Comparison of ENCODE assay signal across 18 mouse cellular contexts in genomic region chr4:133907086-133907485, GRCm38 (mm10). TPM values are rescaled to one million over a fixed set of nuclear protein-coding genes. Genes with fewer than 3 reads are reported as not detected.
DNase-seq lines count a peak whose midpoint lies in the region; ATAC-seq and TF ChIP-seq lines count a peak whose summit lies in the region.
"Had no signal": no experiment of that assay in that cellular context is flagged by ENCODE, and none has a peak within 500 bp of the region (broad histone marks: within the 10 kb centered on the region; RNA-seq: fewer than 3 reads in every experiment).

No protein-coding gene starts in this region.

- no peak for TF ChIP-seq EP300 in liver, postnatal 0 days (IDR thresholded peaks at IDR 0.05; ENCODE audit: low read depth)

- H3K36me3 ChIP-seq in liver, embryonic 12.5 days = no peaks in the 10 kb centered on the region
- H3K36me3 ChIP-seq in liver, embryonic 11.5 days (ENCODE audit: control insufficient read depth, insufficient read depth, low read length) = no peaks in the 10 kb centered on the region
- no peaks in the 10 kb centered on the region for H3K36me3 ChIP-seq in liver, postnatal 0 days (replicated peaks; ENCODE audit: insufficient read depth, low read length)
- H3K36me3 ChIP-seq: embryonic facial prominence, embryonic 12.5 days; limb, embryonic 13.5 days; midbrain, embryonic 13.5 days had no signal

- no peak for ATAC-seq in liver, embryonic 12.5 days
- no peak for ATAC-seq in liver, embryonic 11.5 days (replicated peaks; ENCODE audit: low FRiP score)
- ATAC-seq in liver, postnatal 0 days = no peak
- ATAC-seq: forebrain, postnatal 0 days; midbrain, embryonic 13.5 days had no signal

- no peaks in the 10 kb centered on the region for H3K27me3 ChIP-seq in liver, embryonic 12.5 days (replicated peaks)
- H3K27me3 ChIP-seq in liver, embryonic 11.5 days (replicated peaks; ENCODE audit: control insufficient read depth, insufficient read depth, low read length) = no peaks in the 10 kb centered on the region
- no peaks in the 10 kb centered on the region for H3K27me3 ChIP-seq in liver, postnatal 0 days (ENCODE audit: insufficient read depth, low read length)
- H3K27me3 ChIP-seq: embryonic facial prominence, embryonic 12.5 days; limb, embryonic 13.5 days; midbrain, embryonic 13.5 days had no signal

- WGBS in liver, embryonic 12.5 days (ENCODE audit: insufficient replicate concordance) = 15% methylated on average over 4 of the region's 4 CpGs
- WGBS in liver, embryonic 11.5 days = 33% methylated on average over 4 of the region's 4 CpGs
- 8% methylated on average over 4 of the region's 4 CpGs for WGBS in liver, postnatal 0 days (ENCODE audit: insufficient replicate concordance)

- no peak overlapping the region for H3K4me3 ChIP-seq in liver, embryonic 12.5 days
- H3K4me3 ChIP-seq in liver, embryonic 11.5 days (ENCODE audit: low read depth, low read length) = no peak overlapping the region
- H3K4me3 ChIP-seq in liver, postnatal 0 days (ENCODE audit: low read depth, low read length) = no peak overlapping the region
- H3K4me3 ChIP-seq: embryonic facial prominence, embryonic 12.5 days; limb, embryonic 13.5 days; midbrain, embryonic 13.5 days had no signal

- H3K9ac ChIP-seq in liver, embryonic 12.5 days = no peak overlapping the region
- no peak overlapping the region for H3K9ac ChIP-seq in liver, embryonic 11.5 days (ENCODE audit: low read depth, low read length)
- no peak overlapping the region for H3K9ac ChIP-seq in liver, postnatal 0 days (replicated peaks)
- H3K9ac ChIP-seq: embryonic facial prominence, embryonic 12.5 days; forebrain, postnatal 0 days; limb, embryonic 13.5 days; midbrain, embryonic 13.5 days had no signal

- no peak for TF ChIP-seq CTCF in liver, postnatal 0 days (IDR thresholded peaks at IDR 0.05; ENCODE audit: low read depth)

- no peak for DNase-seq in liver, embryonic 11.5 days (ENCODE audit: low spot score)
- DNase-seq in thymus, postnatal 4 days = peak; percentile 25
- no peak for DNase-seq in thymus, adult 18-20 months
- DNase-seq in liver, postnatal 0 days = no peak
- no peak for DNase-seq in embryo, embryonic 10 days (ENCODE audit: low spot score)
- DNase-seq in adrenal gland, adult (ENCODE audit: inconsistent age in 2 of 2, low spot score in 1 of 2) = no peak
- DNase-seq: cerebellum, adult 11 months; cerebellum, postnatal 25 days; forebrain, postnatal 0 days; gastrocnemius, postnatal 10 days; layer of hippocampus, adult 9-11 months; lung, postnatal 10 days had no signal

- H3K9me3 ChIP-seq in liver, embryonic 12.5 days (replicated peaks) = no peaks in the 10 kb centered on the region
- H3K9me3 ChIP-seq in liver, embryonic 11.5 days (ENCODE audit: control insufficient read depth, low read length) = no peaks in the 10 kb centered on the region
- H3K9me3 ChIP-seq in liver, postnatal 0 days (ENCODE audit: low read length) = no peaks in the 10 kb centered on the region
- H3K9me3 ChIP-seq: embryonic facial prominence, embryonic 12.5 days; limb, embryonic 13.5 days; midbrain, embryonic 13.5 days had no signal

- peaks cover 48% of the 10 kb centered on the region for H3K4me1 ChIP-seq in liver, embryonic 12.5 days
- H3K4me1 ChIP-seq in liver, embryonic 11.5 days (replicated peaks; ENCODE audit: control insufficient read depth, insufficient read depth, low read length) = peaks cover 22% of the 10 kb centered on the region
- peaks cover 23% of the 10 kb centered on the region for H3K4me1 ChIP-seq in liver, postnatal 0 days (ENCODE audit: insufficient read depth)

- H3K4me2 ChIP-seq in liver, embryonic 12.5 days = 0 out of 2 replicates have a peak overlapping the region, but pooled peaks have one; percentile 4
- no peak overlapping the region for H3K4me2 ChIP-seq in liver, embryonic 11.5 days
- H3K4me2 ChIP-seq in liver, postnatal 0 days (ENCODE audit: low read depth, low read length) = 0 out of 2 replicates have a peak overlapping the region, but pooled peaks have one; percentile 3
- H3K4me2 ChIP-seq: embryonic facial prominence, embryonic 12.5 days; heart, embryonic 11.5 days; limb, embryonic 13.5 days; midbrain, embryonic 13.5 days had no signal

- peak overlapping the region; percentile 4; the same call in 1 of the 2 replicates for H3K27ac ChIP-seq in liver, embryonic 12.5 days
- no peak overlapping the region for H3K27ac ChIP-seq in liver, embryonic 11.5 days (ENCODE audit: low read depth, low read length)
- H3K27ac ChIP-seq in liver, postnatal 0 days (ENCODE audit: low read depth) = peak overlapping the region; percentile 70
- H3K27ac ChIP-seq: embryonic facial prominence, embryonic 12.5 days; kidney, postnatal 0 days; limb, embryonic 13.5 days; midbrain, embryonic 13.5 days had no signal

RNA-seq across cellular contexts. Expression of gene Rps6ka1, which starts 19.5 kb away (rescaled TPM):
- polyA plus RNA-seq in liver, embryonic 12.5 days (2016; fragmentation: Nextera tagmentation; extraction: Ambion mirVana) = 60.9 and 63.1 TPM in 2 replicates
- polyA plus RNA-seq in liver, embryonic 11.5 days (2014; fragmentation: Nextera tagmentation; extraction: Ambion mirVana) = 66.5 and 74.7 TPM in 2 replicates
- polyA plus RNA-seq in liver, postnatal 0 days (2015; fragmentation: Nextera tagmentation; extraction: Ambion mirVana) = 31.6 and 36.9 TPM in 2 replicates
